Mouse (Mus musculus) urinary bladder, postnatal 4 days (tissue): ENCODE results near the gene Spata32.
A peak's percentile ranks its signal among the peaks of the same experiment; 100 is the strongest.

ENCODE experiments used
- DNase-seq, 2 experiments: peaks; one replicate each; pipeline ENCODE4 v3.0.0; 2021 to 2022; ENCODE audit warnings: low spot score in 2 of 2

Gene Spata32

DNA sequence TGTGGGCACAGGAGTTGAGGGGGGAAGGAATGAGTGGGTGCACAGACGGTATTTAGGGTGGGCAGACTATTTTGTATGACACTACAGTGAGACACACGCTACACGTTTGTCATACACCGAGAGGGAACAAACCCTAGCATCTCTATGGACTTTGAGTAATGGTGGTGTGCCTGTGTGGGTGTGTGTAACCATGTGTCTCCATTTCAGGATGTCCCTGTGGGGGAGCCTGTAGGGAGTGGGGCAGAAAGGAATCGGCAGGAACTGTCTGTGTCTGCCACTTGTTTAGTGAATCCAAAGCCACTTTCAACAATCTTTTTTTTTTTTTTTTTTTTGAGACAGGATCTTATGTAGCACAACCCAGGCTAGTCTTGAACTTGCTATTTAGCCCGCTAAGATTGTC is 12.0 kb downstream of the Spata32 start:
- no peak for DNase-seq

DNA sequence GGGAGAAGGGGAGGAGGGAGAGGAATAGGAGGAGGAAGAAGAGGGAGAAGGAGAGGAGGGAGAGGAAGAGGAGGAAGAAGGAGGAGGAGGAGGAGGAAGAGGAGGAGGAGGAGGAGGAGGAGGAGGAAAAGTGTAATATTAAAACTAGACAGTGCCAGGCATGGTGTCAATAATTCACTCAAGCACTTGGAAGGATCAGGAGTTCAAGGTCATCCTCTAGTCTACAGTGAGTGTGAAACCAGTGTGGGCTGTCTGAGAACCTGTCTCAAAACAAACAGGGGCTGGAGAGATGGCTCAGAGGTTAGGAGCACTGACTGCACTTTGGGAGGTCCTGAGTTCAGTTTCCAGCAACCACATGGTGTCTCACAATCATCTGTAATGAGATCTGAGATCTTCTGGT is 15.9 kb downstream of the Spata32 start:
- no peak for DNase-seq

DNA sequence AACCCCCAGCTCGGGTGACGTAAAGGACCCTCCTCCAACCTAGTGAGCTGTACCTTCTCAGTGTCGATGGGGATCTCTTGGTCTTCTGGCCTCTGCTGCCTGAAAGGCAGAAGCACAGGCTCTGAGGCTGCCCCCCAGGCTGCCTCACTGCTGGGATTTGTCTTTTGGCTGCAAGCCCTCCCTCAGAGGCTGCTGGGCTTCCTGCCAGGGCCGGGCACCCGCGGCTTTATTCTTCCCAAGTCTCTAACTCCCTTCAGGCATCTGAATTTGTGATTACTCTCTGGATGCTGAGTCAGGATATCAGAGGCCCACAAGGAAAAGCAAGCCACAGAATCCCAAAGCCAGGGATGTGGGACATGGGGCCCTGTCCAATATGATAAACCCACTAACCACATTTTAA is 16.6 kb downstream of the Spata32 start:
- peak in 1 of 2 experiments; percentile 62 for DNase-seq

DNA sequence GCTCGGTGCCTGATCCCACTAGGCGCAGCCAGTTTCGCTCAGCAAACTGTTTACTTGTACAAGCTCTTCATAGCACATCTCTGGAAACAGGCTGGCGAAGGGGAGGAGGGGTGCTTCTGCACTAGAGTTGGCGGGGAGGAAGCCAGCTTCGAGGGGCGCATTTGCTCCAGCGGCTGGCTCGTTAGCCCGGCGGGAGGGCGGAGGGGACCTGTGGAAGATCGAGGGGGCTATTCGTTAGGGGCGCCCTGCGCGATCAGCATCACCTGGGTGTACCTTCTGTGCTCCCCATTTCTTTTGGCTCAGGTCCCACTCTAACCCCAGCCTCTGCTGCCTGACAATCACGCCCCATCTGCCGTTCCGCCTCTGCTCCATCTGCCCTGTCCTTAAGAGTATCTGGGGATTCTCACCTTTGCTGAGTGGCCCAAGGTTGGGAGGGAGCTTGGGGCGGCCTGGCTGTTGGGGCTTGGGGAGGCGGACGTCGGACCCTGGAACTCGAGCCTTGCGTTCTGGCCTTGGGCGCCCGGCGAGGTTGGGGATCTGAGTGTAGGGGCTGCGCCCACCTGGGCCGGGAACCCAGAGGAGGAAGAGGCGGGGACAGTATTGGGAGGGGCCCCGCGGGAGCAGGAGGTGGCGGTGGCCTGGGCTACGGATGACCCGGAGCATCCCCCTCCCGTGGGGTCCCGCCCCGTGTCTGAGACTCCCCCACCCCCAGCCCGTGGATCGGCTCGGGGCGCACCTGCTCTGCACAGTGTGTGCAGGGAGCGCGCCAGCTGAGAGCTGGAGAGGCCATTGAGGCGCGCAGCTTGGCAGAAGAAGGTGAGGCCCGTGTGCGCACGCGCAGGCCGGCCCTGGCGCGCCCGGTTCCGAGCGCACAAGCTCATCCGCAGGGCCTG is 19.1 kb downstream of the Spata32 start:
- DNase-seq, result no peak

DNA sequence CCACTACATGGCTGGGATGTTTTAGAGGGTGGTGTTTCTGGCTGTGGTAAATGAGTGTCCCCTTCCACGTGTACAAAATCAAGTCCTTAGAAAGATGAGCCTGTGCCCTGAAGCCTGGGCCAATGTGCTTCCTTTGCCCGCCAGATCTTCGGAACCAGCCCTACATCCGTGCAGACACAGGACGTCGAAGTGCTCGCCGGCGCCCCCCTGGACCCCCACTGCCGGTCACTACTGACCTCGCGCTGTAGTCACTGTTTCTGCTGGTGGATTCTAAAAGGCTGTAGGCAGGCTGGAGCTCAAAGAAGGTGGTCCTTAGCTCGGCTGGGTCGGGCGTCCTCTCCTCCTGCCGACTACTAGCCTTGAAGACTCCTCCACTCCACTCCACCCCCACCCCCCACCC is 19.9 kb downstream of the Spata32 start:
- DNase-seq, result no peak

DNA sequence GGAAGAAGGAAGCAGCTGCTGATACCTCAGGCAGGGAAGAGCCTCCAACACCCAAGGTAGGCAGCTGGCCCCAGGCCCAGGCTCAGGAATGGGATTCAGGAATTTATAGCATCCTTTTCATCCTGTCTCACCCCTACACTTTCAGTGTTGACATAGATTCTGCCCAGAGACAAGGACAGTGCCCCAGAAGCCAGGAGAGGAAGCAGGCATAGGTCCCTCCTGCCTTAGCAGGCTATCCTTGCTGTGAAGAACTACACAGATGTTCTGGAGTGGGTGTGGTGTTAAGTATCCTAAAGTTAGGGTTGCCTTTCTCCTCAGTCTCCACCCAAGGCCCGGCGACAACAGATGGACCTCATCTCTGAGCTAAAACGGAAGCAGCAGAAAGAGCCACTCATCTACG is 20.9 kb downstream of the Spata32 start:
- no peak for DNase-seq

DNA sequence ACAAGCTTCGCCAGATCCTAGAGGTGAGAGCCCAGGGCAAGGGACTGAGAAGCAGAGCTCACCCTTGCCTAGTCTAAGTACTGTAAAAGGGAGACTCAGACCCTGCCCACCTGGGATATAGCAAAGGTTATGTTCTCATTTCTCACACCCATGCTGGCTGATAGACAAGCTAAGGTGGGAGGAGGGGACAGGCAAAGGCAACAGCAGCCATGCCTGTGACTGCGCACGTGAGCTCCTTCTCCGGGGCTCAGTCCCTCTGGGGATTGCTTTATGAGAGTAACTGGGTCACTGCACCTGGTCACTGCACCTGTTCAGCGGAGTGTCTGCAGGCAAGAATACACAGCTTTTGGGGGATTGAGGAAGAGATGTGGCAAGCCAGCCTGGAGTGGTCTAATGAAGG is 22.6 kb downstream of the Spata32 start:
- DNase-seq, result no peak

DNA sequence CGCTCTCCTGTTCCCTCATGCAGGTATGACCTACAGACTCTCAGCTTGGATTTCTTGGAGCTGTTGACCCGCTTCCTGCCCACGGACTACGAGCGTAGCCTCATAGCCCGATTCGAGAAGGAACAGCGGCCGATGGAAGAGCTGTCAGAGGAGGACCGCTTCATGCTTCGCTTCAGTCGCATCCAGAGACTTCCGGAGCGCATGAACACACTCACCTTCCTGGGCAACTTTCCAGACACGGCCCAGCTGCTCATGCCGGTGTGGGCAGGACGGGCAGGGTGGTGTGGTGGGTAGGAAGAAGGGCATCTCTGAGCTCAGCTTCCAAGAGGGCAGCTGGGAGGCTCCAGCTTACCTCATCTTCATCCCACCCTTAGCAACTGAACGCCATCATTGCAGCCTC is 23.0 kb downstream of the Spata32 start:
- DNase-seq, result no peak

DNA sequence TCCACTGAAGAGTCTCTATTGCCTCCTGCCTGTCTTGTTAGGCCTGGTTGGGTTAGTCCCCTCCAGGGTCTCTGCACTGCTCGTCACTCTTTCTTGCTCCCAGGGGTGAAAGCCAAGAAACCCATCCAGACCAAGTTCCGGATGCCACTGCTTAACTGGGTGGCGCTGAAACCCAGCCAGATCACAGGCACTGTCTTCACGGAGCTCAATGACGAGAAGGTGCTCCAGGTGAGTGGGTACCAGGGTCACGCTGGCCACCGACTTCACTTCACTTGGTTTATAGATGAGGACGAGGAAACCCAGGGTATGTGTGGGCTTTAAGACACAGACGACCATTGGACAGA is 24.4 kb downstream of the Spata32 start:
- no peak for DNase-seq

DNA sequence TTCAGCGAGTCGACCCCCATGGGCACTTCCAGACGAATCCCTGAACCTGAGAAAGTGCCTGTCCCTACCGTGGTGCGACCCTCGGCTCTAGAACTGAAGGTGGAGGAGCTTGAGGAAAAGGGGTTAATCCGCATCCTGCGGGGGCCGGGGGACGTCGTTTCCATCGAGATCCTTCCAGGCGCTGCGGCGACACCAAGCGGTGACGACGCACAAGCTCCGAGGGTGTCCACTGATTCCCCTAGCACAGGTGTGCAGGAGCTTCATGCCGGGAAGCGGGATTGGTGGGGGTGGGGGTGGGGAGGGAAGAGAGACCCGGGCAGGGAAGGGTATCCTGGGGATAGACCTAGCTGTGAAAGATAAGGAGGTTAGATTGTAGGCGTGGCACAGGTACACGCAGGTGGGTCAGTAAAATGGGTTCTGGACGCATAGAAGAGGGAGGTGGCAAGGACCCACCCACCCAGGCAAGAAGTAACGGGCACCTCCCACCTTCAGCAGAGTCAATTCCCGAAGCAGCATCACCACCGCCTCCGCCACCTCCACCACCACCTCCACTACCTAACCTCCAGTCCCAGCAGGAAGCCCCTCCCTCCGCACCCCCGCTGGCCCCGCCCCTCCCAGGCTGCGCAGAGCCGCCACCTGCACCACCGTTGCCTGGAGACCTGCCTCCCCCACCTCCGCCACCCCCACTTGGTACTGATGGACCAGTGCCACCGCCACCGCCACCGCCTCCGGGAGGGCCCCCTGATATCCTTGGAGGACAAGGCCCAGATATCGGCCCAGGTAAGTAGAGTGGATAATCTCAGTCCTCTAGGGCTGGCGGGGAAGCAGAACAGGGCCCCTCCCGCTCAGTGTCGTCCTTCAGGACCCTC is 25.0 kb downstream of the Spata32 start:
- no peak for DNase-seq

DNA sequence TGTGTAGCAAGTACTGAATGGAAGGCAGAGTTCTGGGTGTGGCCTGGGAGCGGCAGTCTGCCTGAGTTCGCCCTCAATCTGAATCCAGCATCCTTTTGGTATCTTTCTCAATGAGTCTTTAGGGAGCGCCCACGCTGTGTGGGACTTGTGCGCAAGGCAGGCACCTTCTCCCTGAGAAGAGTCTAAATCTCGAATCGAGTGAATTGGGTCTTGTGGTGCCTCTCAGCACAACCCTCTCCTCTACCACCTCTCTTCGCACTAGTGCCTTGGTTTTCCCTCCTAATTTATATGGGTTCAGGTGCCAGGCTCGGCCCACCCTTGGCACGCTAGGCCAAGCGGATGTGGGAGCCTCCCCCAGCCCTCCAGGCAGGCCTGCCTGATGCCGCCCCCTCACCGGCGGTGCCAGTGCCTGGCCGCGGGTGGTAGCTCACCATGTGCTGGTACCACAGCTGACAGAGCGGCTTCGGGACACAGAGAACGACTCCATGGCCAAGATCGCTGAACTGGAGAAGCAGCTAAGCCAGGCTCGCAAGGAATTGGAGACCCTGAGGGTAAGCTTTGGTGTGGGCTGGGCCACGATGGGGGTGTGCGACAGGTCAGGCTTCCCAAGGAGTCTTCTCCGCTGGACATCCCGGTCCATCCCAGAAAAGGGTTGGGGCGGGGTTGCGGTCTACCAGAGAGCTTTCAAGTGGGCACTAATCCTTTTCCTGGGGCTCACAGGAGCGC is 25.8 kb downstream of the Spata32 start:
- no peak for DNase-seq

DNA sequence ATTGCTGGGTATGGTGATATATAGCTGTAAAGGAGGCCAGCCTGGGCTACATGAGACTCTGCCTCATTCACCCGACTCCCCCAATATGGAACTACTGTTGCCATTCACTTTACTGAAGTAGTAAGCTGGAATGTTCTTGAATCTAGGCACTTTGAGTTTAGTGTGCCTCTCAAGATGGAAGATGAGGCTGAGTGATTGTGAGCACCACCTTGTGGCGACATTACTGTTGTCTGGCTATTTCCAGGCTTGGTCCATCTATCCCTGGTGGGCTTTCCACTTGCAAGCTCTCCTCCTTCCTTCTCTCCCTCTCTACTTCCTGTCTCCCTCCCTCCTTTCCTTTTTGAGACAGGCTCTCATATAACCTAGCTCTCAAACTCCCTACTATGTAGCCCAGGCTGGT is 33.3 kb downstream of the Spata32 start:
- DNase-seq, result no peak

DNA sequence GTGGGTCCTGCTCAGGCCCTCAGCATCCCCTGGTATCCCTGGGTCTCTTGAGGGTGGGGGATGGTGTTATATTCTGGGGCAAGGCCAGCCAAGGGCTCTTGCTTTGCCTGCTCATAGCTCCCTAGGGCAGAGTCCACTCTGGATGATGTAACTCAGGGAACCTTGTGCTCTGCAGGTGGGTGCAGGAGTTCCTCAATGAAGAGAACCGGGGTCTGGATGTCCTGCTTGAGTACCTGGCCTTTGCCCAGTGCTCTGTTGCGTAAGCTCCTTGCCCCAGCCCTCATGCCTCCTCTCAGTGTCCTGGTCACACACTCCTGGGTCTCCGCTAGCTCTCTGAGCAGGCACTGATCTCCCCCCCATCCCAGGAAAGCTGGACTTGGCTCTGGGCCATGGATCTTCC is 36.3 kb downstream of the Spata32 start:
- DNase-seq, result no peak

DNA sequence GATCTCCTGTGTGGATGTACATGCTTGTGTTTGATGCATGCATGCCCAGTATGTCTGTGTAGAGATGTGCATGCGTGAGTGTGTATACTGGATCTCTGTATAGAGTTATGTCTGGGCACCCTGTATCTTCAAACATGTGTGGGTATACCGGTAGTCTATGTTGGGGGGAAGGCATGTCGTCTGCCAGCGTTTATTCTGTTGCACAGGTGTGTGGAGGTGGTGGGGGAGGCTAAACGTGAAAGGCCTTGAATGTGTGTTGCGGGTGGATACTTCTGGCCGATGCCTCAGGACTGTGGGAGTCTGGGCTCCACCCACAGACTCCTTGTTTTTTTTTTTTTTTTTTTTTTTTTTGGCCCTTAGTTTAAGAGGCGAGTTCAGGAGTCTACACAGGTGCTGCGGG is 36.9 kb downstream of the Spata32 start:
- DNase-seq, result no peak

DNA sequence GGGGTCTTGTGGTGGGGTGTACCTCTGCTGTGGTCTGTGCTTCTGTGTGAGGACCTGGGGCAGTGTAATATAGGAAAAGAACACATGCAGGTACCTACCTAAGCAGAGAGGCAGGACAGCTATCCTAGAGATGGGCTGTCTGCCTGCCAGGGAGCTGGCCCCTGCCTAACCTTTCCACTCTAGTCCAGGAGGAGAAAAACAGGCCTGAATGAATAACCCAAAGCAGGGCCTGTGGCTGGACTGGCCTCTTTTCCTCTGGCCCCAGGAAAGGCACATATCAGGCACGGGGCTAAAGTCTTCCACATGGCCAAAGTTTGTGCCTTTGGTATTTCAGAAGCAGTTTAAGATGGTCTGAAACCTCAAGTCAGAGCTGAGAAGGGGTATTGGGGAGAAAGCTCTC is 37.8 kb downstream of the Spata32 start:
- no peak for DNase-seq

DNA sequence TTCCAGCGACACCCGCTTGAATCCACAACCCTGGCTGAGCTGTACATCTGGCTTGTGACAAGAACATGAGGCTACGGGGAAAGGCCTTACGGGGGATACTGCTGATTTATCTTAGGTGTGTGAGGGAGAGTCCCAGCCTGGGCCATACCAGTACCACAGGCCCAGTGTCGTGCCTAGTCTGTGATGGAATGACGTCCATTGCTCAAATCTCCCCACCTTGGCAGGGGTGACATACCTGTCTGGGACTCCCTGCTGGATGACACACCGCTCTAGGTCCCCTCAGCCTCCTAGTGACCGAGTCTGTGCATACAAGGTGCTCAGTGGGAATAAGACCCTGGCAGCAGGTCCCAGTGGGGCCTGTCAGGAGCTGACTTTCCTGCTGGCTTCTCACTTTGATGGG is 39.5 kb downstream of the Spata32 start:
- DNase-seq, result no peak

DNA sequence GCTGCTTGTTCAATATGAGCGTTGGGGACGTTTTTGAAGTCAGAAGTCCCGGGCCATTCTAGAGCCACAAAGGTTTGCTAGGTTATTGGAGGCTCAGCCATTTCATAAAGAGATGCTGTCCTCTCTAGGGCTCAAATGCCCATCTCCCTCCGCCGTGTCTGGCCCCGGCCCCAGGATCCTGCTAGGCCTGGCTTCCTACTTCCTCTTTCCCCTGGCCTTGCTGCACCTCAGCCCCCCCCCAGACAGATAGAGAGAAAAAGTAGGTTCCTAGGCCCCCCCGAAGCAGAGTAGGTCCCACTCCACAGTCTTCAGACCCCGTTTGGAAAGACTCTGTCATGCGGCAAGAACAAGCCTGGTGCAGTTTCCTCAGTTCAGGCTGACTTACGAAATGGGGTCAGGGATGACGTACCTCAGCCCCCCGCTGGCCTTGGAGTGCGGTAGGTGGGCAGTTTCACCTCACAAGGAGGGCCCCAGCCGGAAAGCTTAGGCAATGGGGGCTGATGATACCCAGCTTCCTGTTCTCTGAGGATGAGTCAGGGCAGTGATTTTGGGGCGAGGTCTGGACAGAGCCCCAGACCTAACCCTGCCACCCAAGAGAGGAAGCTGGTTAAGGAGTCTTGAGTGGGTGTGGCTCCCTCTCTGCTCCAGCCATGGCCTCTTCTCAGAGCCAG is 40.3 kb downstream of the Spata32 start:
- DNase-seq, result no peak

DNA sequence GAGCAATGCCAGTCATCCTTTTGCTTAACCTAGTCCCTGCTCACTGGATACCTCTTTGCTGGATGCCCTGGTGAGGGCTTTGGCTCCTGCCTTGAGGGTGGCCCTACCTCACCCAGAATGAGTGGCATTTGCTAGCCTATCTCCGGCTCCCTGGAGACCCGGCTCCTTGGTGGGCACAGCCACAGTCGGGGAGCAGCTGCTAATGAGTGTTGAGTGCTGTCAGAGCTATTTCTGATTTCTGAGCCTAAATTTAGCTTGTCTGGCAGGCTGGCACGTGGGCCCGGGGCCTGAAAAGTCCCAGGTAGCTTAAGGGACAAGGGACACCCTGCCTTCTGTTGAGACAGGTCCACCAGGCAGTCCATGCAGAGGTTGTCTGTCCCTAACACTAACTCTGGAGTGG is 41.0 kb downstream of the Spata32 start:
- no peak for DNase-seq

DNA sequence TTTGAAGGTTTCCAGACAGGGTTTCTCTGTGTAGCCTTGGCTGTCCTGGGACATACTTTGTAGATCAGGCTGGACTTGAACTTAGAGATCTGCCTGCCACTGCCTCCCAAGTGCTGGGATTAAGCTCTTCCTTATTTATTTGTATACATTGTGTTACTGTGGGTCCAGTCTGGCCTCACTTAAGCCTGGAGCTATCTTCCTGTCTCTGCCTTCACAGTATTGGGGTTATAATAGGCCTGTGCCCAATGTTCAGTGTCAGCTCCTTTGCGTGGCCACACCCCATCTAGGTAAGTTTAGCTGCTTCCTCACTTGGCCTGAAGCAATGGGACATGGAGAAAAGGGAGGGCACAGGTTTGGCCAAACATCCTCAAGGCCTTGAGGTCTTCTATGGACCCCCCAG is 41.7 kb downstream of the Spata32 start:
- no peak for DNase-seq

DNA sequence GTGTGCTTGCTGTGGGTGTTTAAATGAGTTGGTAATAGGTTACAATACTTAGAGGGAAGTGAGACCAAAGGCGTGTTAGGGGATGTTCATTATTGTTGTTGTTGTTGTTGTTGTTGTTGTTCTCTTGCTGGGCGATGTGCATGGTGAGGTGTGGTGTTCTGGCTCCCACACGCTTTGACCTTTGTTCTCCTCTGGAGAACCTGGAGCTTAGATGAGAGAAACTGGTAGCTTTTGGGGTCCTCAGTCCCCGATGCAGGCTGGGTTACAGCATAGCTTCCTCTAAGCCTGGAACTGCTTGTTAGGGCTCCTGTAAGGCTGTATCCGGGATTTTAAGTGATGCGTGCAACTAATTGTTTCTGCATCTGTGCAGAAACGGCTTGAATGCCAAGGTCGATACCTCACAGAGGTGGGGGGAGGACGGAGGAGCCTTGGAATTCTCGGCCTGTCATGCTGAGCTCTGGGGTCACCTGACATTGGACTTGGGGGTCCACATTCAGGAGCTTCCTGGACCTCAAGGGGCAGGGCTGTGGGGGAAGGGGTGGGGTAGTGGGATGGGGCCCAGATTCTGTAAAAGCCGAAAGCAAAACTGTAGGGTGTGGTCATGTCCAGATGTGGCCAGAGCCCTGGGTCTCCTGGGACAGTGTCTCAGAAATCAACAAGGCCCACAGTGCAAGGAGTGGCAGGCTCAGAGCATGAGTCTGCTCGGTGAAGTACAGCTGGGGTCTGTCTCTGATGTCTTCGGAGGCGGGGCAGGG is 42.4 kb downstream of the Spata32 start:
- no peak for DNase-seq

DNA sequence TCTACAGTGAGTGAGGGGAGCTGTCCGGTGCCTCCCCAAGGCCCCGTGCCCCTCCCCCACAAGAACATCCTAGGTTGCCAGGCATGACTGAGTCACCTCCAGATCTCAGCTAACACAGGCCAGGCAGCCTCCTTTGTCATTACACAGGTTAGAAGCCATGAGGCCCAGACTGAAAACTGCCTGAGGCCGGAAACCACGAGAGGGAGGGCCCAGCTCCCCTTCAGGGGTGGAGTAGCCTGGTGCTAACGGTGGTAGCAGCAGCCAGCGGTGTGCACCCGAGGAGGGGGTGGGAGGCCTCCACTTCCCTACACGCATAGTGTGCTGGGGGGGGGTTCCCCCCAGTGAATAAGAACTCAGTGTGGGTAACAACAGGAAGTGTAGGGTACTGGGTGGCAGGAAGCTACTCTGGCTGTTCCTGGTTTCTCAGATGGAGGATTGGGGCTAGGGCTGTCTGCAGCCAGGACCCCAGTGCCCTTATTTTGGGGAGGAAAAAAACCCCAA is 43.3 kb downstream of the Spata32 start:
- DNase-seq, result no peak
